Mouse (Mus musculus) heart, embryonic 14.5 days (tissue): Measurements from ENCODE around the gene Opcml. TPM values are rescaled to one million over a fixed set of nuclear protein-coding genes. Genes with fewer than 3 reads are reported as not detected.

Source experiments
- ATAC-seq: fragments of 200-750 bp; cut with Nextera tagmentation; 2 replicates; pipeline ENCODE4 v1.8.0; 2017; ENCODE audit warnings: low read depth, moderate TSS enrichment; ENCODE audit not compliant: insufficient number of reproducible peaks, insufficient read depth, low FRiP score
- H3K27ac ChIP-seq, 2 experiments: fragments of 200-500 bp in 1 of 2; fragments of 300-500 bp in 1 of 2; sonication (generic) in 1 of 2; replicated peaks in 1 of 2; 2 replicates each; pipeline ENCODE4 v1.5.1; 2012 to 2014; ENCODE audit warnings: low read depth in 2 of 2, low read length in 2 of 2, control low read depth in 1 of 2, mild to moderate bottlenecking in 1 of 2, mixed read lengths in 1 of 2; ENCODE audit not compliant: control insufficient read depth in 1 of 2, insufficient read depth in 1 of 2
- H3K27me3 ChIP-seq: fragments of 300-500 bp; sonication (generic); 2 replicates; pipeline ENCODE4 v1.6.1; 2014; ENCODE audit warnings: mild to moderate bottlenecking, low read length, control low read depth; ENCODE audit not compliant: control insufficient read depth, insufficient read depth
- H3K36me3 ChIP-seq: fragments of 300-500 bp; sonication (generic); 2 replicates; pipeline ENCODE4 v1.6.1; 2014; ENCODE audit warnings: mild to moderate bottlenecking, control low read depth, low read length, mixed read lengths; ENCODE audit not compliant: control insufficient read depth, insufficient read depth
- H3K4me1 ChIP-seq, 2 experiments: fragments of 200-500 bp in 1 of 2; fragments of 300-500 bp in 1 of 2; sonication (generic) in 1 of 2; 2 replicates each; pipeline ENCODE4 v1.6.1; 2012 to 2014; ENCODE audit warnings: low read length in 2 of 2, control low read depth in 1 of 2, mixed read lengths in 1 of 2; ENCODE audit not compliant: control insufficient read depth in 2 of 2, insufficient read depth in 2 of 2
- H3K4me2 ChIP-seq: fragments of 300-500 bp; sonication (generic); 2 replicates; pipeline ENCODE4 v1.6.1; 2014; ENCODE audit warnings: mild to moderate bottlenecking, low read length
- H3K4me3 ChIP-seq, 2 experiments: fragments of 200-500 bp in 1 of 2; fragments of 300-500 bp in 1 of 2; sonication (generic) in 1 of 2; 2 replicates each; pipeline ENCODE4 v1.5.1; 2012 to 2014; ENCODE audit warnings: low read length in 2 of 2, mild to moderate bottlenecking in 2 of 2, control low read depth in 1 of 2, low read depth in 1 of 2, moderate library complexity in 1 of 2; ENCODE audit not compliant: control insufficient read depth in 1 of 2, insufficient read depth in 1 of 2
- H3K9ac ChIP-seq: fragments of 300-500 bp; sonication (generic); 2 replicates; pipeline ENCODE4 v1.6.1; 2014; ENCODE audit warnings: mild to moderate bottlenecking, low read length
- H3K9me3 ChIP-seq: fragments of 300-500 bp; sonication (generic); 2 replicates; pipeline ENCODE4 v1.6.1; 2016; ENCODE audit warnings: low read length, control low read depth; ENCODE audit not compliant: control insufficient read depth
- WGBS: fragments of 180-500 bp; shearing (Covaris S2); extraction: QIAGEN DNeasy Blood & Tissue Kit; methylation state at CpG from one replicate; pipeline ENCODE4 v1.1.7; 2014; 5-methylcytosine and 5-hydroxymethylcytosine counted together
- polyA plus RNA-seq: library from polyadenylated mRNA; unstranded; fragments of >200 nt; fragmentation: Nextera tagmentation; extraction: Ambion mirVana; gene quantifications from 2 replicates; pipeline ENCODE4 v1.2.1, GENCODE M21; 2014

Gene Opcml
- polyA plus RNA-seq, 1 experiment from 2014 or later = 1.6 TPM

- Histone ChIP-seq H3K4me3 (no peak overlapping the region), H3K27ac (no peak overlapping the region), H3K9ac (no peak overlapping the region), H3K27me3 (no peaks in the 10 kb centered on the region), H3K4me1 (peaks cover 0 to 5% of the 10 kb centered on the region in 2 experiments; a peak in 1 of 4 replicates), H3K36me3 (no peaks in the 10 kb centered on the region), H3K4me2 (no peak overlapping the region), H3K9me3 (peaks cover 4% of the 10 kb centered on the region; the same call in 1 of the 2 replicates)
- ATAC-seq = no peak
- WGBS = 90% methylated on average over 5 of the region's 5 CpGs
Observed at GRCm38 (mm10) chr9:27937660-27938059, 147.1 kb downstream of the Opcml start.

GRCm38 (mm10) chr9:27945323-27946010 lies 154.9 kb downstream of the Opcml start:
- peaks cover 0 to 3% of the 10 kb centered on the region in 2 experiments; a peak in 1 of 4 replicates for H3K4me1 ChIP-seq
- WGBS = 77% methylated on average over 11 of the region's 11 CpGs
- H3K9ac ChIP-seq = no peak overlapping the region
- H3K36me3 ChIP-seq = no peaks in the 10 kb centered on the region
- ATAC-seq = no peak
- H3K4me3 ChIP-seq = no peak overlapping the region
- H3K27me3 ChIP-seq = no peaks in the 10 kb centered on the region
- no peaks in the 10 kb centered on the region for H3K9me3 ChIP-seq
- no peak overlapping the region for H3K4me2 ChIP-seq
- H3K27ac ChIP-seq = no peak overlapping the region

- Histone ChIP-seq H3K4me1 (no peaks in the 10 kb centered on the region), H3K36me3 (no peaks in the 10 kb centered on the region), H3K9me3 (no peaks in the 10 kb centered on the region), H3K9ac (no peak overlapping the region), H3K27me3 (no peaks in the 10 kb centered on the region), H3K4me2 (no peak overlapping the region), H3K4me3 (no peak overlapping the region), H3K27ac (no peak overlapping the region)
- 70% methylated on average over 5 of the region's 5 CpGs for WGBS
- no peak for ATAC-seq
Observed at GRCm38 (mm10) chr9:27951110-27951509, 160.5 kb downstream of the Opcml start.

DNA sequence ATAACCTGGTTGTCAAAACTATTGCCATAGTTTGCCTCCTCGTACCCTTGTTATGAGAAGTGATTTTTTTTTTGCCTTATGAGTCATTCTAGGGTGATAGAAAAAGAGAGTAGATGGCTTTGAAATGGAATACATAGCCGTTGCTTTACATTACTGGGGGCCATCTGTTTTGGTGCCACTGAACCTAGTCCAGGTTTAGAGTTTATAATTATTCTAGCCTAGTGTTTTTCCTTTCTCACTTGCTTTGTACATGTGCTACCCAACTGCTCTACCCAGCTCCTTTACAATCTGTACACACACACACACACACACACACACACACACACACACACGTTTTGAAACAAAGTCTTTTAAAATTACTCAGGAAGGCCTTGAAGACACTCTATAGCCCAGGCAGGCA lies 171.1 kb downstream of the Opcml start:
- no peaks in the 10 kb centered on the region for H3K27me3 ChIP-seq
- no peak overlapping the region for H3K9ac ChIP-seq
- H3K36me3 ChIP-seq = no peaks in the 10 kb centered on the region
- WGBS = 76% methylated on average over 3 of the region's 3 CpGs
- H3K4me1 ChIP-seq = peaks cover 3 to 8% of the 10 kb centered on the region in 2 experiments; a peak in 2 of 4 replicates
- H3K4me3 ChIP-seq = no peak overlapping the region
- no peak overlapping the region for H3K4me2 ChIP-seq
- ATAC-seq = no peak
- no peaks in the 10 kb centered on the region for H3K9me3 ChIP-seq
- H3K27ac ChIP-seq = no peak overlapping the region

DNA sequence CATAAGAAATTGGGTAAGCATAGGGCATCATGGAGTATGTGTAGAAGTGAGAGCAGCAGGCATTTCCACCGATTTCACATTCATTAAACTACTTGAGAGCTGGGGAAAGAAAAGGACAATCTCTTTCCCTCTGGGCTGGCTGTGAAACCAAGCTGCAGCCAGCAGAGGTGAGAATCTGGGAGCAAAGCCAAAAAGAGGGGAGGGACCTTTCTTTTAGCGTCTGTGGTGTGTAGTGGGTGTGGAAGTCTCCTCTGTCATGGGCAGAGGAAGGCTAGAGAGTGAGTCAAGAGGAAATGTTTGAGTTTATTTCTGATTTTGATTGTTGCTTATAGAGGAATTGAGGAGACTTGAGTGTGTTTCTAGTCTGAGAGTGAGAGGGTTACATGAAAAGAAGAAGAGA lies 172.8 kb downstream of the Opcml start:
- H3K4me3 ChIP-seq = no peak overlapping the region
- H3K36me3 ChIP-seq = no peaks in the 10 kb centered on the region
- no peak overlapping the region for H3K27ac ChIP-seq
- peaks cover 3 to 8% of the 10 kb centered on the region in 2 experiments; a peak in 2 of 4 replicates for H3K4me1 ChIP-seq
- WGBS = 0% methylated on average over 2 of the region's 2 CpGs
- no peak overlapping the region for H3K4me2 ChIP-seq
- no peaks in the 10 kb centered on the region for H3K27me3 ChIP-seq
- no peaks in the 10 kb centered on the region for H3K9me3 ChIP-seq
- H3K9ac ChIP-seq = no peak overlapping the region
- ATAC-seq = no peak

GRCm38 (mm10) chr9:27964902-27965550 lies 174.5 kb downstream of the Opcml start:
- no peak overlapping the region for H3K4me2 ChIP-seq
- no peaks in the 10 kb centered on the region for H3K9me3 ChIP-seq
- H3K27ac ChIP-seq = no peak overlapping the region
- no peak overlapping the region for H3K4me3 ChIP-seq
- H3K9ac ChIP-seq = no peak overlapping the region
- no peak for ATAC-seq
- H3K27me3 ChIP-seq = no peaks in the 10 kb centered on the region
- peaks cover 3 to 8% of the 10 kb centered on the region in 2 experiments; a peak in 2 of 4 replicates for H3K4me1 ChIP-seq
- 86% methylated on average over 10 of the region's 10 CpGs for WGBS
- H3K36me3 ChIP-seq = no peaks in the 10 kb centered on the region

GRCm38 (mm10) chr9:27968266-27968665 lies 177.7 kb downstream of the Opcml start:
- Histone ChIP-seq H3K36me3 (no peaks in the 10 kb centered on the region), H3K4me1 (peaks cover 0 to 5% of the 10 kb centered on the region in 2 experiments; a peak in 1 of 4 replicates), H3K27me3 (no peaks in the 10 kb centered on the region), H3K9ac (no peak overlapping the region), H3K4me2 (no peak overlapping the region), H3K9me3 (no peaks in the 10 kb centered on the region), H3K4me3 (no peak overlapping the region), H3K27ac (no peak overlapping the region)
- no peak for ATAC-seq
